Mouse (Mus musculus): ENCODE measurements at regions not wholly inside any gene's neighbourhood (a gene's known extent, or its start where the extent isn't known, plus 50 kb on each side); places are given as distances from the start of the nearest gene placed in this dataset.

DNA sequence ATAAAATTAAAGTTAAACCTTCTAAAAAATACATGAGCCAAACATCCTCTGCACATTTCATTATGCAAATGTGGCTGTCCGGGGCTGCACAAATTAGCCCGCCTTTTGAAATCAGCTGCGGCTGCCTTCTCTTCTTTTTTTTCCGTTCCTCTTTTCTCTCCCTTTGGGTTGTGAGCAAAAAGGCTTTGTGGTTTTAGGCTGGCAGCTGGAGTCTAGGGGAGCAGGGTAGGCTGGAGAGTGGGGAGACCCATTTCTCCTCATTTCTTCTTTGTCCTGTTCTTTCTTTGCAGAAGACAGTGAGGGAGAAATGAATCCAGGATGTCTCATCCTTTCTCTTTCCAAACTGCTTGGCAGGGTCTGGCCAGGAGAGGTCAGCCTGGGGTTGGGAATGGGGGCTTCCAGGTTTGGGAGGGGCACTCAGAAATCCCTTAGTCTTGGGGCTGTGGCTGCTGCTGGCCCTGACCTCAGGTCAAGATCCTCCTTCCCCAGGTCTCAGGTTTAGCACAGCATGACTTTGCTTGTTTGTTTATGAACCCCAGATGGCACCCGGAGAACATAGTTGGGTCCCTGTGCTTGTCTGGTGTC lies 163.2 kb upstream of the 4931429L15Rik start:
- TF ChIP-seq CTCF (conservative IDR thresholded peaks at IDR 0.05; ENCODE audit: low read length), result peak; percentile 18; the same call in 1 of the 2 replicates
- TF ChIP-seq POU5F1 (IDR thresholded peaks at IDR 0.05; ENCODE audit: borderline replicate concordance, low read length), result no peak
